Mouse (Mus musculus) midbrain, embryonic 12.5 days (tissue): ENCODE data around the gene Adgrl2. TPM values are rescaled to one million over a fixed set of nuclear protein-coding genes. Genes with fewer than 3 reads are reported as not detected.

Experiments used
- ATAC-seq: fragments of 200-750 bp; cut with Nextera tagmentation; 2 replicates; pipeline ENCODE4 v1.8.0; 2017; ENCODE audit warnings: low read depth, moderate TSS enrichment, moderate library complexity; ENCODE audit not compliant: low FRiP score
- H3K27ac ChIP-seq: fragments of 300-500 bp; sonication (generic); replicated peaks from 2 replicates; pipeline ENCODE4 v1.5.1; 2016; ENCODE audit warnings: mild to moderate bottlenecking
- H3K27me3 ChIP-seq: fragments of 300-500 bp; sonication (generic); 2 replicates; pipeline ENCODE4 v1.6.1; 2016; ENCODE audit warnings: mild to moderate bottlenecking
- H3K36me3 ChIP-seq: fragments of 300-500 bp; sonication (generic); 2 replicates; pipeline ENCODE4 v1.6.1; 2016
- H3K4me1 ChIP-seq: fragments of 300-500 bp; sonication (generic); 2 replicates; pipeline ENCODE4 v1.6.1; 2016
- H3K4me2 ChIP-seq: fragments of 300-500 bp; sonication (generic); replicated peaks from 2 replicates; pipeline ENCODE4 v1.6.1; 2016; ENCODE audit warnings: mild to moderate bottlenecking, moderate library complexity
- H3K4me3 ChIP-seq: fragments of 300-500 bp; sonication (generic); 2 replicates; pipeline ENCODE4 v1.5.1; 2016; ENCODE audit warnings: mild to moderate bottlenecking
- H3K9ac ChIP-seq: fragments of 300-500 bp; sonication (generic); replicated peaks from 2 replicates; pipeline ENCODE4 v1.6.1; 2016; ENCODE audit warnings: mild to moderate bottlenecking, moderate library complexity
- H3K9me3 ChIP-seq: fragments of 300-500 bp; sonication (generic); 2 replicates; pipeline ENCODE4 v1.6.1; 2016; ENCODE audit warnings: mild to moderate bottlenecking
- WGBS: fragments of 180-500 bp; shearing (Covaris S2); methylation state at CpG from one replicate; pipeline ENCODE4 v1.1.7; 2016; 5-methylcytosine and 5-hydroxymethylcytosine counted together
- polyA plus RNA-seq: library from polyadenylated mRNA; unstranded; fragments of >200 nt; fragmentation: Nextera tagmentation; extraction: Ambion mirVana; gene quantifications from 2 replicates; pipeline ENCODE4 v1.2.1, GENCODE M21; 2016

The Adgrl2 gene
- polyA plus RNA-seq, 1 experiment from 2014 or later = 152 TPM

DNA sequence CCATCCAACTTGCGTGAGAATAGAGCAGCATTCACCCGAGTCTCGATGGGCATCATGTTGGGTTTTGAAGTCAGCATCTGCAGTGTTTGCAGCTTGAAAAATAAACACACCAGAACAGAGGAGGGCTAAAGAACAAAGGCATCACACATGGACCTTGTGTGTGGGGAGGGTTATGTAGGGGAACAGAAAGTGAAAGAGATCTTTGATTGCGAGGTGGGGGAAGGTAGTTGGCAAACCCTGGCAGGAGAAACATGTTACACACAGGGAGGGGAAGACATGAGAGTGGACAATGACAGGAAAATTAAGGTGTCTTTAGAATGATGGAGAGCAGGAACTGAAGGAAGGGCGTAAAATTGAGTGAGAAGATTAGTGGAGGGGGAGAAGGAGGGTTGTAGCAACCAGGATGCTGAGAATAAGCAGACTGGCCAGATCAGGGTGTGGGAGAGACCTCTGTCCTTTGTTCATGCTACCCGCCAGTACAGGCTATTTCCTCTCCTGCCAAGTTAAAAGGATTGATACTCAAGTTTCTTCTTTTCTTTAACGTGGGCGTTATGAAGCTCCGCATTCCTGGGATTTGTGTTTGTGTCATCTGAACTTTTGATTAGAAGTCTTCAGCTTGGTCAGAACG is 197.0 kb downstream of the Adgrl2 start:
- H3K9me3 ChIP-seq = no peaks in the 10 kb centered on the region
- H3K27ac ChIP-seq = no peak overlapping the region
- ATAC-seq = no peak
- no peak overlapping the region for H3K4me3 ChIP-seq
- WGBS = 76% methylated on average over 10 of the region's 10 CpGs
- no peaks in the 10 kb centered on the region for H3K4me1 ChIP-seq
- no peaks in the 10 kb centered on the region for H3K27me3 ChIP-seq
- no peak overlapping the region for H3K9ac ChIP-seq
- H3K4me2 ChIP-seq = no peak overlapping the region
- no peaks in the 10 kb centered on the region for H3K36me3 ChIP-seq

DNA sequence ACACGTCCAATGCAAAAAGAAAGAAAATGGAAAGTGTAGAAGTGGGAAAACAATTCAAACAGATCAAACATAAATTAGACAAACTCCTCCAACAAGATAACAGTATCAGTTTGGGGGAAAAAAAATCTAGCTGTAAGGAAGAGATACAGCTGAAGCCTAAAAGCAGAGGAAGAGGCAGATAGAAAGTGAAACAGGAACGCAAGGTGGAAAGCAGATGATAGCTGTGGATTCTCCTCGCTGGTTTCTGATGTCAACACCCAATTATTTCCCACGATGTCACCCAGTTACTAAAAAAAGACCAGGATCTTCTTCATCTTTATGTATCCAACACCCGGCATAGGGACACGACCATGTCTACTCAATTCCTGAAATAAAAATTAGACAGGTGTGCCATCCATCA is 220.0 kb downstream of the Adgrl2 start:
- Histone ChIP-seq H3K9ac (no peak overlapping the region), H3K4me1 (no peaks in the 10 kb centered on the region), H3K36me3 (no peaks in the 10 kb centered on the region), H3K9me3 (no peaks in the 10 kb centered on the region), H3K27me3 (no peaks in the 10 kb centered on the region), H3K4me2 (no peak overlapping the region), H3K4me3 (no peak overlapping the region), H3K27ac (no peak overlapping the region)
- WGBS = 93% methylated on average over 6 of the region's 6 CpGs
- ATAC-seq = no peak
